Mouse (Mus musculus) heart, adult 2 months (tissue): Measurements from ENCODE around the gene Saa3. TPM values are rescaled to one million over a fixed set of nuclear protein-coding genes. Genes with fewer than 3 reads are reported as not detected.
"Not testable (repeated sequence)": the region's sequence is repeated elsewhere in the genome, so short reads cannot be mapped to it uniquely, and the experiment has no call there.

Experiments used
- DNase-seq, 2 experiments: peaks; one replicate each; pipeline ENCODE4 v3.0.0; 2021
- H3K27ac ChIP-seq: fragments of 200-600 bp; 2 replicates; pipeline ENCODE4 v1.8.1; 2022
- H3K27me3 ChIP-seq: fragments of 200-500 bp; 2 replicates; pipeline ENCODE4 v1.6.1; 2012; ENCODE audit warnings: mild to moderate bottlenecking, low read length, inconsistent platforms, mixed read lengths; ENCODE audit not compliant: control insufficient read depth, insufficient read depth
- H3K36me3 ChIP-seq: fragments of 200-500 bp; 2 replicates; pipeline ENCODE4 v1.6.1; 2012; ENCODE audit warnings: low read length, inconsistent platforms; ENCODE audit not compliant: control insufficient read depth, insufficient read depth
- H3K4me1 ChIP-seq: fragments of 200-500 bp; 2 replicates; pipeline ENCODE4 v1.6.1; 2011; ENCODE audit warnings: low read length; ENCODE audit not compliant: control insufficient read depth, insufficient read depth
- H3K4me3 ChIP-seq: fragments of 200-600 bp; 2 replicates; pipeline ENCODE4 v1.8.1; 2022
- H3K79me2 ChIP-seq: fragments of 200-500 bp; replicated peaks from 2 replicates; pipeline ENCODE4 v1.6.1; 2012; ENCODE audit warnings: mild to moderate bottlenecking, inconsistent platforms, low read length, moderate library complexity, mixed read lengths; ENCODE audit not compliant: control insufficient read depth, insufficient read depth
- H3K9ac ChIP-seq: fragments of 200-500 bp; 2 replicates; pipeline ENCODE4 v1.6.1; 2012; ENCODE audit warnings: low read depth, mild to moderate bottlenecking, control low read depth, inconsistent platforms, low read length, mixed read lengths
- CTCF ChIP-seq: fragments of 200-600 bp; IDR thresholded peaks from 2 replicates; pipeline ENCODE4 v1.8.1; 2022; ENCODE audit warnings: antibody characterized with exemption, mild to moderate bottlenecking, moderate library complexity
- EP300 ChIP-seq: fragments of 200-500 bp; IDR thresholded peaks from 2 replicates; pipeline ENCODE4 v1.6.1; 2011; ENCODE audit warnings: low read depth, low read length, control low read depth; ENCODE audit not compliant: insufficient read depth
- POLR2A ChIP-seq: fragments of 200-500 bp; IDR thresholded peaks from 2 replicates; pipeline ENCODE4 v1.6.1; 2011; ENCODE audit warnings: mild to moderate bottlenecking, low read depth, low read length, control low read depth; ENCODE audit not compliant: insufficient read depth
- WGBS: fragments of 180-500 bp; shearing (Covaris S2); methylation state at CpG from one replicate; pipeline ENCODE4 v1.1.7; 2018; 5-methylcytosine and 5-hydroxymethylcytosine counted together
- intact Hi-C: fragments of 180-260 bp; cut with DNase I; formaldehyde crosslinking; loops from one replicate; pipeline ENCODE4 v1.15.1; 2025
- polyA plus RNA-seq: library from polyadenylated mRNA; depleted of rRNA; stranded (reverse); fragments of >200 nt; gene quantifications from 2 replicates; pipeline ENCODE4 v1.2.3, GENCODE M21; 2012
- total RNA-seq, 2 experiments: library from RNA; stranded (reverse); gene quantifications; 2 replicates each; pipeline ENCODE4 v1.2.3; 2021

The Saa3 gene
- total and polyA plus RNA-seq, 3 experiments, result 1.2 to 2.7 (median 1.5) TPM

- Histone ChIP-seq H3K36me3 (no peaks in the 10 kb centered on the region), H3K79me2 (no peaks in the 10 kb centered on the region), H3K4me3 (no peak overlapping the region), H3K4me1 (no peaks in the 10 kb centered on the region), H3K9ac (no peak overlapping the region), H3K27me3 (no peaks in the 10 kb centered on the region), H3K27ac (no peak overlapping the region)
- DNase-seq, result no peak
- 93% methylated on average over 6 of the region's 6 CpGs for WGBS
- intact Hi-C loops, result no loop called here
- TF ChIP-seq EP300, result no peak
Measured at GRCm38 (mm10) chr7:46700521-46701025, 14.9 kb downstream of the Saa3 start.

GRCm38 (mm10) chr7:46696754-46697153 lies 18.7 kb downstream of the Saa3 start:
- no peaks in the 10 kb centered on the region for H3K79me2 ChIP-seq
- H3K27me3 ChIP-seq, result no peaks in the 10 kb centered on the region
- intact Hi-C loops, result no loop called here
- H3K27ac ChIP-seq, result no peak overlapping the region
- H3K4me1 ChIP-seq, result no peaks in the 10 kb centered on the region
- no peaks in the 10 kb centered on the region for H3K36me3 ChIP-seq
- no peak for DNase-seq
- 47% methylated on average over 1 of the region's 1 CpGs for WGBS
- TF ChIP-seq POLR2A, result no peak
- TF ChIP-seq EP300, result no peak
- TF ChIP-seq CTCF, result no peak
- H3K4me3 ChIP-seq, result no peak overlapping the region
- no peak overlapping the region for H3K9ac ChIP-seq

GRCm38 (mm10) chr7:46686827-46687226 lies 28.7 kb downstream of the Saa3 start:
- no peak for DNase-seq
- Histone ChIP-seq H3K27ac (no peak overlapping the region), H3K27me3 (no peaks in the 10 kb centered on the region), H3K4me3 (no peak overlapping the region), H3K4me1 (no peaks in the 10 kb centered on the region), H3K36me3 (no peaks in the 10 kb centered on the region), H3K79me2 (no peaks in the 10 kb centered on the region), H3K9ac (no peak overlapping the region)
- intact Hi-C loops, result no loop called here
- 82% methylated on average over 5 of the region's 5 CpGs for WGBS
- TF ChIP-seq CTCF, result no peak
- no peak for TF ChIP-seq EP300
- no peak for TF ChIP-seq POLR2A

GRCm38 (mm10) chr7:46680732-46681131 lies 34.8 kb downstream of the Saa3 start:
- H3K27ac ChIP-seq, result no peak overlapping the region
- no peaks in the 10 kb centered on the region for H3K79me2 ChIP-seq
- H3K9ac ChIP-seq, result no peak overlapping the region
- H3K36me3 ChIP-seq, result no peaks in the 10 kb centered on the region
- DNase-seq, result no peak
- H3K27me3 ChIP-seq, result no peaks in the 10 kb centered on the region
- intact Hi-C loops, result no loop called here
- no peaks in the 10 kb centered on the region for H3K4me1 ChIP-seq
- H3K4me3 ChIP-seq, result no peak overlapping the region
- TF ChIP-seq CTCF (no peak), POLR2A (no peak), EP300 (no peak)

GRCm38 (mm10) chr7:46679044-46679443 lies 36.5 kb downstream of the Saa3 start:
- intact Hi-C loops, DNase-seq, H3K79me2 ChIP-seq: not testable (repeated sequence)

GRCm38 (mm10) chr7:46678417-46678816 lies 37.1 kb downstream of the Saa3 start:
- Histone ChIP-seq H3K27me3 (no peaks in the 10 kb centered on the region), H3K4me1 (no peaks in the 10 kb centered on the region), H3K27ac (no peak overlapping the region), H3K79me2 (no peaks in the 10 kb centered on the region), H3K9ac (no peak overlapping the region), H3K4me3 (no peak overlapping the region), H3K36me3 (no peaks in the 10 kb centered on the region)
- WGBS, result 74% methylated on average over 3 of the region's 3 CpGs
- intact Hi-C loops, result no loop called here
- no peak for TF ChIP-seq EP300
- TF ChIP-seq CTCF, result no peak
- no peak for TF ChIP-seq POLR2A
- no peak for DNase-seq

More at GRCm38 (mm10) chr7:46679044-46679443, 36.5 kb downstream of the Saa3 start:
- H3K9ac ChIP-seq, H3K4me1 ChIP-seq, H3K36me3 ChIP-seq, H3K27me3 ChIP-seq, H3K4me3 ChIP-seq, H3K27ac ChIP-seq: not testable (repeated sequence)
- 83% methylated on average over 7 of the region's 7 CpGs for WGBS
